Mouse (Mus musculus) ZHBTc4 (cell line): ENCODE data around the gene Frem2.

Source experiments
- DNase-seq: peaks from one replicate; pipeline ENCODE4 v3.0.0-alpha.2; 2011; ENCODE audit warnings: low read depth, low spot score

Gene Frem2

GRCm38 (mm10) chr3:53469650-53470049, 187.5 kb downstream of the Frem2 start:
- DNase-seq, result no peak

GRCm38 (mm10) chr3:53467356-53467755, 189.8 kb downstream of the Frem2 start:
- no peak for DNase-seq

- no peak for DNase-seq
Measured at GRCm38 (mm10) chr3:53466481-53466880, 190.7 kb downstream of the Frem2 start.

- DNase-seq, result no peak
Measured at GRCm38 (mm10) chr3:53465330-53465729, 191.8 kb downstream of the Frem2 start.

GRCm38 (mm10) chr3:53464146-53464698, 192.9 kb downstream of the Frem2 start:
- DNase-seq, result peak; percentile 32
